ENCODE assay signal across 10 mouse cellular contexts in genomic region chr6:125225518-125226115, GRCm38 (mm10). TPM values are rescaled to one million over a fixed set of nuclear protein-coding genes. Genes with fewer than 3 reads are reported as not detected.
A peak's percentile ranks its signal among the peaks of the same experiment; 100 is the strongest.
DNase-seq lines count a peak whose midpoint lies in the region; ATAC-seq and TF ChIP-seq lines count a peak whose summit lies in the region.
"Had no signal": no experiment of that assay in that cellular context is flagged by ENCODE, and none has a peak within 500 bp of the region (broad histone marks: within the 10 kb centered on the region; RNA-seq: fewer than 3 reads in every experiment).

No protein-coding gene starts in this region.

- H3K4me2 ChIP-seq in lung, embryonic 14.5 days = no peak overlapping the region
- no peak overlapping the region for H3K4me2 ChIP-seq in stomach, postnatal 0 days (replicated peaks; ENCODE audit: low read depth)
- H3K4me2 ChIP-seq in hindbrain, embryonic 14.5 days (replicated peaks) = no peak overlapping the region
- H3K4me2 ChIP-seq: embryonic facial prominence, embryonic 15.5 days; midbrain, embryonic 11.5 days had no signal

- no peaks in the 10 kb centered on the region for H3K9me3 ChIP-seq in lung, embryonic 14.5 days (ENCODE audit: low read depth, low read length)
- H3K9me3 ChIP-seq in stomach, postnatal 0 days (ENCODE audit: control insufficient read depth, low read length) = no peaks in the 10 kb centered on the region
- H3K9me3 ChIP-seq in hindbrain, embryonic 14.5 days (ENCODE audit: control insufficient read depth, low read length) = no peaks in the 10 kb centered on the region
- H3K9me3 ChIP-seq: embryonic facial prominence, embryonic 15.5 days had no signal

- H3K4me3 ChIP-seq in lung, embryonic 14.5 days (ENCODE audit: low read depth, low read length) = no peak overlapping the region
- H3K4me3 ChIP-seq in stomach, postnatal 0 days (ENCODE audit: low read depth, low read length) = no peak overlapping the region
- no peak overlapping the region for H3K4me3 ChIP-seq in hindbrain, embryonic 14.5 days (replicated peaks; ENCODE audit: low read length)
- H3K4me3 ChIP-seq: embryonic facial prominence, embryonic 15.5 days had no signal

- ATAC-seq in frontal cortex, adult (ENCODE audit: low TSS enrichment) = peak; percentile 75
- no peak for ATAC-seq in lung, embryonic 14.5 days (ENCODE audit: insufficient read depth)
- ATAC-seq in stomach, postnatal 0 days (ENCODE audit: low FRiP score, low TSS enrichment) = no peak
- ATAC-seq in hindbrain, embryonic 14.5 days (ENCODE audit: low FRiP score) = no peak

- H3K27ac ChIP-seq in lung, embryonic 14.5 days (ENCODE audit: low read depth) = no peak overlapping the region
- no peak overlapping the region for H3K27ac ChIP-seq in stomach, postnatal 0 days (replicated peaks)
- no peak overlapping the region for H3K27ac ChIP-seq in hindbrain, embryonic 14.5 days
- H3K27ac ChIP-seq: embryonic facial prominence, embryonic 15.5 days had no signal

- peak; percentile 38 for TF ChIP-seq CTCF in lung, embryonic 14.5 days (IDR thresholded peaks at IDR 0.05; ENCODE audit: low read depth)
- peak; percentile 67 for TF ChIP-seq CTCF in stomach, postnatal 0 days (IDR thresholded peaks at IDR 0.05; ENCODE audit: low read depth)

- DNase-seq in frontal cortex, postnatal 10 days (ENCODE audit: low spot score in 2 of 2) = no peak
- DNase-seq in lung, embryonic 14.5 days = peak; percentile 42
- DNase-seq in lung, adult 18-20 months = no peak
- peak; percentile 57 for DNase-seq in NIH3T3 (ENCODE audit: low read depth)
- no peak for DNase-seq in stomach, postnatal 0 days (ENCODE audit: low spot score)
- DNase-seq in heart, postnatal 36 days = no peak
- DNase-seq in hindbrain, embryonic 14.5 days (ENCODE audit: low spot score) = no peak

- H3K9ac ChIP-seq in lung, embryonic 14.5 days = no peak overlapping the region
- H3K9ac ChIP-seq in stomach, postnatal 0 days (ENCODE audit: low read length) = no peak overlapping the region
- H3K9ac ChIP-seq in hindbrain, embryonic 14.5 days = no peak overlapping the region
- H3K9ac ChIP-seq: embryonic facial prominence, embryonic 15.5 days had no signal

- H3K4me1 ChIP-seq in lung, embryonic 14.5 days (ENCODE audit: insufficient read depth) = no peaks in the 10 kb centered on the region
- H3K4me1 ChIP-seq in stomach, postnatal 0 days (replicated peaks; ENCODE audit: control insufficient read depth, insufficient read depth) = no peaks in the 10 kb centered on the region
- H3K4me1 ChIP-seq in hindbrain, embryonic 14.5 days (replicated peaks; ENCODE audit: control insufficient read depth, insufficient read depth, low read length) = peaks cover 2% of the 10 kb centered on the region

- WGBS in lung, embryonic 14.5 days = 79% methylated on average over 5 of the region's 5 CpGs
- 81% methylated on average over 5 of the region's 5 CpGs for WGBS in stomach, postnatal 0 days
- WGBS in hindbrain, embryonic 14.5 days = 86% methylated on average over 5 of the region's 5 CpGs

- no peak for TF ChIP-seq EP300 in stomach, postnatal 0 days (optimal IDR thresholded peaks at IDR 0.05)

- no peaks in the 10 kb centered on the region for H3K27me3 ChIP-seq in lung, embryonic 14.5 days (ENCODE audit: insufficient read depth, low read length)
- no peaks in the 10 kb centered on the region for H3K27me3 ChIP-seq in stomach, postnatal 0 days (ENCODE audit: control insufficient read depth, insufficient read depth, low read length)
- H3K27me3 ChIP-seq in hindbrain, embryonic 14.5 days (ENCODE audit: control insufficient read depth, insufficient read depth, low read length) = no peaks in the 10 kb centered on the region
- H3K27me3 ChIP-seq: embryonic facial prominence, embryonic 15.5 days had no signal

- 0 out of 2 replicates have a peak, but pooled peaks cover 6% of the 10 kb centered on the region for H3K36me3 ChIP-seq in lung, embryonic 14.5 days (ENCODE audit: insufficient read depth)
- H3K36me3 ChIP-seq in stomach, postnatal 0 days (ENCODE audit: control insufficient read depth, insufficient read depth, low read length) = no peaks in the 10 kb centered on the region; the same call in 1 of the 2 replicates
- no peaks in the 10 kb centered on the region for H3K36me3 ChIP-seq in hindbrain, embryonic 14.5 days (replicated peaks; ENCODE audit: control insufficient read depth, insufficient read depth)
- H3K36me3 ChIP-seq: embryonic facial prominence, embryonic 15.5 days had no signal

- intact Hi-C loops in heart, postnatal 36 days (cut with DNase I) = loop anchor here (5.0 kb wide), 1 partner anchor 63 kb away; no protein-coding TSS in a partner anchor

RNA-seq across cellular contexts. Expression of gene Tapbpl, which starts 6.0 kb away (rescaled TPM):
- polyA plus RNA-seq in lung, embryonic 14.5 days (2014; fragmentation: Nextera tagmentation; extraction: Ambion mirVana) = 4.3 and 5.4 TPM in 2 replicates
- 8.5 and 8.6 TPM in 2 replicates for polyA plus RNA-seq in stomach, postnatal 0 days (2015; fragmentation: Nextera tagmentation; extraction: Ambion mirVana)
- 1 to 10 TPM; 4.4 to 5.1 TPM for total RNA-seq in heart, postnatal 36 days (2021)
- 4.7 and 5.3 TPM in 2 replicates for polyA plus RNA-seq in hindbrain, embryonic 14.5 days (2014; fragmentation: Nextera tagmentation; extraction: Ambion mirVana)

RNA-seq across cellular contexts. Expression of gene Vamp1, which starts 10.3 kb away (rescaled TPM):
- polyA plus RNA-seq in lung, embryonic 14.5 days (2014; fragmentation: Nextera tagmentation; extraction: Ambion mirVana) = 2.4 and 2.6 TPM in 2 replicates
- polyA plus RNA-seq in stomach, postnatal 0 days (2015; fragmentation: Nextera tagmentation; extraction: Ambion mirVana) = 3.3 and 3.4 TPM in 2 replicates
- total RNA-seq in heart, postnatal 36 days (2021) = 1 to 10 TPM; 5.0 to 6.5 TPM
- 12.6 and 15.8 TPM in 2 replicates for polyA plus RNA-seq in hindbrain, embryonic 14.5 days (2014; fragmentation: Nextera tagmentation; extraction: Ambion mirVana)

RNA-seq across cellular contexts. Expression of gene Cd27, which starts 11.2 kb away (rescaled TPM):
- polyA plus RNA-seq in lung, embryonic 14.5 days (2014; fragmentation: Nextera tagmentation; extraction: Ambion mirVana) = 1.9 and 2.0 TPM in 2 replicates
- 0.91 and 1.1 TPM in 2 replicates for polyA plus RNA-seq in stomach, postnatal 0 days (2015; fragmentation: Nextera tagmentation; extraction: Ambion mirVana)
- under 1 TPM in 1 of 2 experiments, not detected in 1; 0.49 TPM for total RNA-seq in heart, postnatal 36 days (2021)
- polyA plus RNA-seq in hindbrain, embryonic 14.5 days (2014; fragmentation: Nextera tagmentation; extraction: Ambion mirVana) = 0.86 and 1.2 TPM in 2 replicates

RNA-seq across cellular contexts. Expression of gene Mrpl51, which starts 34.0 kb away (rescaled TPM):
- 202 and 205 TPM in 2 replicates for polyA plus RNA-seq in lung, embryonic 14.5 days (2014; fragmentation: Nextera tagmentation; extraction: Ambion mirVana)
- 196 and 211 TPM in 2 replicates for polyA plus RNA-seq in stomach, postnatal 0 days (2015; fragmentation: Nextera tagmentation; extraction: Ambion mirVana)
- 100 to 1,000 TPM; 308 to 334 TPM for total RNA-seq in heart, postnatal 36 days (2021)
- polyA plus RNA-seq in hindbrain, embryonic 14.5 days (2014; fragmentation: Nextera tagmentation; extraction: Ambion mirVana) = 140 and 142 TPM in 2 replicates

RNA-seq across cellular contexts. Expression of gene Ncapd2, which starts 34.1 kb away (rescaled TPM):
- polyA plus RNA-seq in lung, embryonic 14.5 days (2014; fragmentation: Nextera tagmentation; extraction: Ambion mirVana) = 151 and 167 TPM in 2 replicates
- 15.3 and 16.6 TPM in 2 replicates for polyA plus RNA-seq in stomach, postnatal 0 days (2015; fragmentation: Nextera tagmentation; extraction: Ambion mirVana)
- 10 to 100 TPM; 20.8 to 25.3 TPM for total RNA-seq in heart, postnatal 36 days (2021)
- 40.1 and 40.7 TPM in 2 replicates for polyA plus RNA-seq in hindbrain, embryonic 14.5 days (2014; fragmentation: Nextera tagmentation; extraction: Ambion mirVana)

Comparison
In these comparisons a context has a peak if more than half of its experiments do, and no peak if none do; other contexts are left out.
1. DNase-seq: peak in lung, embryonic 14.5 days (single experiment) and NIH3T3 (single experiment); none in frontal cortex, postnatal 10 days (0 of 2), lung, adult 18-20 months (0 of 2), stomach, postnatal 0 days (single experiment), heart, postnatal 36 days (0 of 2) and hindbrain, embryonic 14.5 days (single experiment).